Mouse (Mus musculus) spleen, postnatal 10 days (tissue): ENCODE measurements at regions not wholly inside any gene's neighbourhood (a gene's known extent, or its start where the extent isn't known, plus 50 kb on each side); places are given as distances from the start of the nearest gene placed in this dataset.
"Not testable (repeated sequence)": the region's sequence is repeated elsewhere in the genome, so short reads cannot be mapped to it uniquely, and the experiment has no call there.

Experiments used
- DNase-seq, 2 experiments: peaks; one replicate each; pipeline ENCODE4 v3.0.0; 2021 to 2022; ENCODE audit warnings: low spot score in 2 of 2

GRCm38 (mm10) chr17:62287127-62287526 lies 594.0 kb downstream of the Efna5 start:
- no peak for DNase-seq

GRCm38 (mm10) chr17:62286086-62287080 lies 594.7 kb downstream of the Efna5 start:
- no peak for DNase-seq

- no peak for DNase-seq
Measured at GRCm38 (mm10) chr17:62280201-62280600, 600.9 kb downstream of the Efna5 start.

- no peak for DNase-seq
Measured at GRCm38 (mm10) chr17:62271399-62271798, 609.7 kb downstream of the Efna5 start.

GRCm38 (mm10) chr17:62269279-62269678 lies 611.8 kb downstream of the Efna5 start:
- no peak for DNase-seq

GRCm38 (mm10) chr17:62253448-62253847 lies 627.7 kb downstream of the Efna5 start:
- no peak for DNase-seq

- no peak for DNase-seq
Measured at GRCm38 (mm10) chr17:62248011-62248410, 633.1 kb downstream of the Efna5 start.

GRCm38 (mm10) chr17:62246650-62247049 lies 634.5 kb downstream of the Efna5 start:
- no peak for DNase-seq

GRCm38 (mm10) chr17:62230939-62231338 lies 650.2 kb downstream of the Efna5 start:
- DNase-seq, result no peak

GRCm38 (mm10) chr17:62210441-62211025 lies 670.6 kb downstream of the Efna5 start:
- DNase-seq, result no peak

GRCm38 (mm10) chr17:62202658-62203057 lies 678.5 kb downstream of the Efna5 start:
- DNase-seq, result no peak

- DNase-seq, result no peak
Measured at GRCm38 (mm10) chr17:62200491-62200890, 680.6 kb downstream of the Efna5 start.

- no peak for DNase-seq
Measured at GRCm38 (mm10) chr17:62199559-62199958, 681.6 kb downstream of the Efna5 start.

- DNase-seq, result no peak
Measured at GRCm38 (mm10) chr17:62178612-62179210, 702.4 kb downstream of the Efna5 start.

GRCm38 (mm10) chr17:62176336-62176735 lies 704.8 kb downstream of the Efna5 start:
- no peak for DNase-seq

- no peak for DNase-seq
Measured at GRCm38 (mm10) chr17:62172305-62172704, 708.8 kb downstream of the Efna5 start.

- DNase-seq, result no peak
Measured at GRCm38 (mm10) chr17:62171532-62171931, 709.6 kb downstream of the Efna5 start.

- DNase-seq, result no peak
Measured at GRCm38 (mm10) chr17:62161457-62161856, 719.7 kb downstream of the Efna5 start.

GRCm38 (mm10) chr17:62160301-62160700 lies 720.8 kb downstream of the Efna5 start:
- no peak for DNase-seq

- no peak for DNase-seq
Measured at GRCm38 (mm10) chr17:62135050-62135449, 746.1 kb downstream of the Efna5 start.

GRCm38 (mm10) chr17:62111703-62112102 lies 769.4 kb downstream of the Efna5 start:
- DNase-seq, result not testable (repeated sequence)

- no peak for DNase-seq
Measured at GRCm38 (mm10) chr17:62109052-62109451, 772.1 kb downstream of the Efna5 start.

- DNase-seq, result no peak
Measured at GRCm38 (mm10) chr17:62083281-62083680, 797.8 kb downstream of the Efna5 start.
